Mouse (Mus musculus) spleen, embryonic (tissue): ENCODE results near the gene Bcan.

Experiments used
- CTCF ChIA-PET: fragments of 350-600 bp; sonication (Branson Sonifier 250); formaldehyde crosslinking; loops from one replicate; lab custom pipeline; 2022; lab: Charles Lee

Bcan gene

DNA sequence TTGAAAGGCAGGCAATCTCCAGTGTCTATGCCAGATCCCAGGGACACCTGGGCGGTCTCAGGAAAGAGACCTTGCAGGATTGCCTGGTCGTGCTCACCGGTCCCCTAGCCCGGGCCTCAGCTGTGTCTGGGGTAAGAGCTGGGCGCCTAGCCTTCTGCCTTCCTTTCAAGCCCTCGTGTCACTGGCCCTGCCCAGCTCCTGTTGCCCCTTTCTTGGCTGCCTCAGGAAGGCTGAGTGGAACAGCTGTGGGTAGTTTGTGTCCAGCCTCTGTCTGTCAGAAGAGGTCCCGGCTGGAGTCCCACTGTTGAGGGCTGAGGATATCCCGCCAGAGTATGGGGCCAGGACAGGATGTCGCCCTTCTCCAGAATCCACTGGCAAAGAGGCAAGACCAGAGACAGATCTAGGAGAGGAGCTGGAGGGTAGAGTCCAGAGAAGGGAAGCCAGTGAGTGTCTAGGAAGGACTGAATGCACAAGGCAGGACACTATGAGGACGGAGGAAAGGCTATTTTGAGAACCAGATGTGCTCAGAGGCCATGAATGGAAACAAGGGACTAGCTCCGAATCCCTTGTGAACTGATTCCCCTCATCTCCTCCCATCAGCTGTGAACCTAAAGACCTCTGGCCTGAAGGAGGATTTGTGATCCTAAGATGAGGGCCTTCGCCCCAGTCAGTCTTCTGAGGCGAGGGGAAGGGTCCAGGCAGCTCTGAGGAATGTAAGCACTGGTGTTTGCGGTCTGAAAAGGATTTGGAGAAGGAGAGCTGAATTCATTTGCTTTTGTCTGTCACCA, 26.2 kb downstream of the Bcan start:
- CTCF ChIA-PET, result no interaction called here

GRCm38 (mm10) chr3:87972776-87973175, 27.3 kb downstream of the Bcan start:
- CTCF ChIA-PET, result no interaction called here

DNA sequence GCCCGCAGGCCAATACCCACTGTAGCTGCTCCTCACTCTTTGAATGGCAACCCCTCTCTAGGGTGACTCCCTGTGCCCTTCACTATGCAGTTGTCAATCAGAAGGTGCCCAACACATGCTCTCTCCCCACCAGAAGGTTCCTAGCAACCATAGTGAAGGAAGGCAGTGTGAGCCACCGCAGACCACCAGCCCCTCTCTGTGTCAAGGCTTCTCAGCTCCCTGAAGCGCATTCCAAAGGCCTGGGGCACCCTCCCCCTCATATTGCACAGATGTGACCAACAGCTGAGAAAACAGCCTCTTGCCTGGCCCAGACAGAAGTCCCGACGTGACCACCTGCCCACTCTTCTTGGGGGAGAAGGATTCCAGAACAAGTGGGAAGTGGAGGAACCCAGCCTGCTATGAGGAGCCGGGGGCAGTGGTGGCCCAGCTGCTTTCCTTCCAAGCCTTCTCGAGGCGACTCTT, 27.8 kb downstream of the Bcan start:
- CTCF ChIA-PET, result no interaction called here

GRCm38 (mm10) chr3:87971489-87972202, 28.4 kb downstream of the Bcan start:
- CTCF ChIA-PET, result no interaction called here

DNA sequence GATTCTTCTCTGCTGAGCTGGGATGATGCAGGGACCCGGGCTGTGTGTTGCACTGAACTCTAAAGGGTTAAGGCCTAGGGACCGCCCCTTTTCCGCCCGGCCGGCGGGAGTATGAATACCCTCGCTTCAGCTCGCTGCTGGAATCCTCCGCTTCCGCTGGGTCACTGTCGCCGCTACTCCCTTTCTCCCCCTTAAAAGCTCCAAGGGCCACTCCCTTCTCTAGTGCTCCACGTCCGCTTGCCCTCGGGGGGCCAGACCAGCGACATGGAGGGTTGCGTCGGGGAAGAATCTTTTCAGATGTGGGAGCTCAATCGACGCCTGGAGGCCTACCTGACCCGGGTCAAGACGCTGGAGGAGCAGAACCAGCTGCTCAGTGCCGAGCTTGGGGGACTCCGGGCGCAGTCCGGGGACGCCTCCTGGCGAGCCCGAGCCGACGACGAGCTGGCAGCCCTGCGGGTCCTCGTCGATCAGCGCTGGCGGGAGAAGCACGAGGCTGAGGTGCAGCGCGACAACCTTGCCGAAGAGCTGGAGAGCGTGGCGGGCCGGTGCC, 29.0 kb downstream of the Bcan start, which contains the start of gene Nes:
Nes (plus strand) TSS at position 140 of the 550 bp plus-strand sequence.
- CTCF ChIA-PET, result interaction anchor here (0.9 kb wide), 1 partner anchor 10 kb away, joined by 3 read pairs; no protein-coding TSS in a partner anchor

GRCm38 (mm10) chr3:87970184-87970938, 29.7 kb downstream of the Bcan start:
- CTCF ChIA-PET, result interaction anchor here (0.6 to 1.4 kb wide), 4 partner anchors 11 to 953 kb away, joined by 3 to 5 read pairs (median 4); no protein-coding TSS in a partner anchor

DNA sequence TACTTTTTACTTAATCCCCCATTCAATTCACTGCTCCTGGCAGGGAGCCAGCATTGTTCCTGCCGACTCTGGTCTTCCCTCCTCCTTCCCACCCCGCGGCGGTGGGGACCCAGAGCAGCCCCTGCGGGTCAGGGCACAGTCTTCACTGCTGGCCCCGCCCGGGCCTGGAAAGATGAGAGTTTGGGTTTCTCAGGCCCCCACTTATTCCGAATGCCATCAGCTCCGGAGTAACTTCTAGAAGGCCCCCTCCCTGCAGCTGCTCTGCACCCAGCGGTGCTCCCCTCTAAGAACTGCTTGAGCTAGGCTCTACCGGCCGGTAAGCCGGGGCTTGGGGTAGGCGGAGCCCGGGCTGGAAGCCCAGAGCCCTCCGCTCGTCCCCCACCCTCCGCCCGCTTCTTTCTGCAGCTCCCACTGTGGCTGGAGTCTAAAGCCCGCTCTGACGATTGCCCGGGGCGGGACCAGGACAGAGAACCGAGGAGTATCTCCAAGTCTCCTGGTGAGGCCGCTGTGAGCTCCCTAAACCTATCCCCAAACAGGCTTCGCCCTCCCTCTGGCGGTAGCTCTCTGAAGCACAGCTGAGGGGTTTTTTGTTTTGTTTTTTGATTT, 39.3 kb downstream of the Bcan start:
- CTCF ChIA-PET, result interaction anchor here (0.6 to 1.1 kb wide), 6 partner anchors 8 to 547 kb away, joined by 3 to 10 read pairs (median 7); no protein-coding TSS in a partner anchor

DNA sequence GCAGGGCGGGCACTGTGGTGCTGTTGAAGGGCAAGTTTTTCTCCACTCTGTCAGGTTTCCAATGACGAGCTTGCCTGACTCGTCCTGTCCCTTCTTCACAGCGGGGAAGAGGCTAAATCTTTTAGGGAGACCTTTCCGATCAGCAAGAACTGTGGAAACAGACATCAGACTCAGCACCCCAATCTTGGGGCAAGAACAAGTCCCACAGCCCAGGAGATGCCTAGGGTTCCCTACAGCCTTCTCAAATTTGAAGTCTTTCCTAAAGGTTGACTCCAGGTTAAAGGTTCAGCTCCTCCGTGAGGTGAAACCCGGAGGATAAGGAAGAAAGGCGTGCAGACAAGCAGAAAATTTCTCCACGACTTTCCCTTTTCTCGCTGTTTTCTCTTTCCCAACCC, 39.8 kb downstream of the Bcan start:
- CTCF ChIA-PET, result interaction anchor here (1.1 kb wide), 2 partner anchors 9 to 24 kb away, joined by 7 to 10 read pairs; no protein-coding TSS in a partner anchor

DNA sequence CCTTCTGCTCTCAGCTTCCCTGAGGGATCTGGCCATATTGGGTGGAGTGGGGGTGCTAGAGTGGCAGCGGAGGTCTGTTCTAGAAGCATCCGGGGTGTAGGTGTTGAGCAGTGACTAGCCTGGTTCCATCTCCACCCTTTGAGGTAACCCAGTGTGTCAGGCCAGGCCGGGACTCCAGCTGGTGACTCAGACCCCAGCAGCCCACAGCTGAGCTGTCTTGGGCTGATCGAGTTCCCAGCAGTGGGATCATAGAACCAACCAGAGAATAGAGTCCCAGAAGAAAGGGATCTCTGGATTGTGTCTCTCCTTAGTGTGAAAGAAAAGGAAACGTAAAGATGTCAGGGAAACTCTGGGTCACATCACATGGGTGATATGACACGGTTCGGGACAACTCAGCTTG, 40.7 kb downstream of the Bcan start:
- CTCF ChIA-PET, result no interaction called here

DNA sequence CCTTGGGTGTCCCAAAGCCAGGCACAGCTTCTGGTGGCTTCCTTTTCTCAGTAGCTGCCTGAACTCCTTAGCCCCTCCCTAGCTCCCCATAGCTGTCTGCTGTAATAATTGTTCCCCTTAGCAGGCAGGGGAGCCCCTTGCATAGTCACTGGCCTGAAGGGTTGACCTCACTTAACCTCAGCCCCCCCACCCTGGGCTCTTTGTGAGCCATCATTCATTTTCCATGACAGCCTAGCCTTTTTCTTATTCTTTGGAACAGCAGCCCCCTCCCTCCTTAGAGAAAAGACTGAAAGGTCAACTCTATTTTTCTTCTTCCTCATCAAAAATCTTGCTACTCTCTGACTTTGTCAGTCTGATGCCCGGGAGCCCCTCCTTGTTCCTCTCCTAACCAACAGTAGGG, 41.1 kb downstream of the Bcan start:
- CTCF ChIA-PET, result no interaction called here

DNA sequence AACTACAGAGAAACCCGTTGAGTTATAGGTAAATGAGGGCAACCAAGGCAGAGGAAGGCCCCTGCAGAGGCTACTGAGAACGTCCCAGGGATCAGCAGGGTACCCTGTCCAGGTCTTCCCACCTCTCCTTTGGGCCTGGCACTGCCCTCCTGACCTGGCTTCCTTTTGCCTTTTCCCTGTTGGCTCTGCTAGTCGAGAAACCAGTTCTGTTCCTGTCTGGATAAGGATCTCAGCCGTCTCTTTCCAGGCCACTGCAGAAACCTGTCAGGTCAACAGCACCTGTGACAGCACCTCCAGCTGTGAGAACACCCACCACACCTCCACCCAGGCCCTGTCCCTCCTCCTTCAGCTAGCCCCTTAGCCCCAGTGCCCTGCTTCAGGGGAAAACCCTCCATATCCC, 41.6 kb downstream of the Bcan start:
- CTCF ChIA-PET, result no interaction called here

GRCm38 (mm10) chr3:87958056-87958455, 42.0 kb downstream of the Bcan start:
- CTCF ChIA-PET, result no interaction called here

DNA sequence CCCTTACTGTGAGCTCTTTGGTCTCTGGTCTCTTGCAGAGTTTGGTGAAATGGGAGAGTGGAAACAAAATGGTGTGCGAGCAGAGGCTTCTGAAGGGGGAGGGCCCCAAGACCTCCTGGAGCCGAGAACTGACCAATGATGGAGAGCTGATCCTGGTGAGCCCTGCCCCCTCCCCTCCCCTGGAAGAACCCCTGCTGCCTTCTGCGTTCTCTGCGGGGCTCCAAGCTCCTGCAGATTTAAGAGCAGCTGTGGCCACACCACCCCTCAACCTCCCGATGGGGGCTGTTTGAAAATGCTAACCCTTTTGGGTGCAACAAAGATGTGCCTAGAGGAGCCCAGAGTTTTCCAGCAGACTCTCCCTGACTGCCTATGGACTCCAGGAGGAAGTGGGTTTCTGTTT, 47.6 kb downstream of the Bcan start:
- CTCF ChIA-PET, result interaction anchor here (0.6 to 1.2 kb wide), 2 partner anchors 8 to 16 kb away, joined by 3 to 4 read pairs; no protein-coding TSS in a partner anchor

DNA sequence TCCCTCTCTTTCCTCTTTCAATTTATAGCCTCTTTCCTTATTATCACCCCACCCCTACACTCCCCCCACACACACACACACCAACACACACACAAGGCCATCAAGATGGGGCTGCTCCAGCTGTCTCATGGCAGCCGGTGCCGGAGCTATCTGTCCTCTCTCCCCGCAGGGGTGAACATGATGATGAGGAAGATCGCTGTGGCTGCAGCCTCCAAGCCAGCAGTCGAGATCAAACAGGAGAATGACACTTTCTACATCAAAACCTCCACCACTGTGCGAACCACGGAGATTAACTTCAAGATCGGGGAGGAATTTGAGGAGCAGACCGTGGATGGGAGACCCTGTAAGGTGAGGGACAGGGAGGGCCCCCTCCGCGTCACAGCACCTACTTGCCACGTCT, 48.1 kb downstream of the Bcan start:
- CTCF ChIA-PET, result no interaction called here

GRCm38 (mm10) chr3:87949955-87950515, 50.0 kb downstream of the Bcan start:
- CTCF ChIA-PET, result interaction anchor here (0.5 kb wide), 1 partner anchor 1932 kb away, joined by 3 read pairs; no protein-coding TSS in a partner anchor

GRCm38 (mm10) chr3:87949266-87949954, 50.6 kb downstream of the Bcan start:
- CTCF ChIA-PET, result interaction anchor here (0.5 to 0.7 kb wide), 3 partner anchors 91 to 1932 kb away, joined by 3 to 5 read pairs (median 3); no protein-coding TSS in a partner anchor

DNA sequence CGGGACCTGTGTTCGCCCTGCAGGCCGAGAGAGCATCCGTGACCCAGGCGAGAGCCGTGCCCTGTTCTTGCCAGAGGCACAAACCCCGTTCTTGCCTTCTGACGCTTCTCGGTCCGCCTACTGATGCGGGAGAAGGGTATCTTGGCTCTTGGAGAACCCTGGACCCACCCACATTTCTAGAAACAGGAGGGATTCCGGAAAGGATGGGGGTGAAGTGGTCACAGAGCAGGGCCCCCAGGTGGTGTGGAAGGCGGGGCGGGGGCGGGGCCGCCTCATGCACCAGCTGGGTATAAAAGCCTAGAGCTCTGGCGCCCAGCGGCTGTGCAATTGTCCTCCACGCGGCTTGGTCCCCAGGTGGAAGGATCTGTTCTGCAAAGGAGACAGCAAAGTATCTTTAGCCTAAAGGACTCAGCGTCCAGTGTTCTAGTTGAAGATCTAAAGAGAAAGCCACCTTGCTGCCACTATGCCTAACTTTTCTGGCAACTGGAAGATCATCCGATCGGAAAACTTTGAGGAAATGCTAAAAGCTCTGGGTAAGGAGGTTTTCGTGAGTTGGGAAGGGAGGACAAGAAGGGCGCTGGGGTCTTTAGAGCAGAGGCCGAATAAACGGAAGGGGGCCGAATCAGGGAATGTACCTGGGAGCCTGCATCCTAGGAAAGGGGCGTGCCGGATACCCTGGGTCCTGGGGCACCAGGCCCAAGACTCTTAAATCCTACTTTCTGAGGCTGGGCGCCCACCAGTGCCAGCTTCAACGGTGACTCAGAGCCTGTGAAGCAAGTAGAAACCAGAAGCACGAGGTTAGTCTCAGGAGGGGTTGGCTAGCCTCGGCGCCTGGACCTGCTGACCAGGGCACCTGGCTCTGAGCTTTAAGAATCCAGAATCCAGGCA, 51.4 kb downstream of the Bcan start, which contains the start of gene Crabp2:
Crabp2 (plus strand) TSS at position 289 of the 888 bp plus-strand sequence.
- CTCF ChIA-PET, result interaction anchor here (0.7 kb wide), 2 partner anchors 48 to 90 kb away, joined by 5 to 7 read pairs; no protein-coding TSS in a partner anchor

DNA sequence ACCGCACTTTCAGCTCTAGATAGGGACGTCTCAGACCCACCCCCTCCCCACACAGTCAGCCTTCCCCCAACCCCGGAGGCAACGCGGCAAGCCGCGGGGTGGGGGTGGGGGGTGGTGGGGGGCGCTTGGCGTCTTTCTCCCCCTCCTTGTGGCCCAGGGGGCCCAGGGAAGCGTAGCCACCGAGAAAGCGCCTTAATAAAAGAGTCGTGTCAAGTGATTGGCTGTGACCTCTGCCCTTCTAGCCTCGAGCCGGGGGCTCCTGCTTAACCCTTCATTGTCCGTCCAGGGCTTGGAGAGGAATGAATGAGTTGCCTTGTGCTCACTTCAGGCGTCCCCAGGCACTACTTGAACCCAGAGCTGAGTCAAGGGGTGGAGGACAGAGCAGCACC, 52.2 kb downstream of the Bcan start:
- CTCF ChIA-PET, result interaction anchor here (0.7 kb wide), 1 partner anchor 48 kb away, joined by 7 read pairs; no protein-coding TSS in a partner anchor
